Comparison of ENCODE assay signal across 9 mouse cellular contexts in genomic region chr17:31272416-31273165, GRCm38 (mm10).
"Had no signal": no experiment of that assay in that cellular context is flagged by ENCODE, and none has a peak within 500 bp of the region (broad histone marks: within the 10 kb centered on the region; RNA-seq: fewer than 3 reads in every experiment).

No protein-coding gene starts in this region.

- DNase-seq: gastrocnemius, postnatal 14 days; heart, postnatal 10 days; heart, postnatal 4 days; kidney, adult 18-20 months; kidney, adult 8-10 months; kidney, postnatal 10 days; kidney, postnatal 4 days; liver; liver, embryonic 13.5 days had no signal
